Mouse (Mus musculus) ES-E14 (cell line): ENCODE data around the gene Tmem100. TPM values are rescaled to one million over a fixed set of nuclear protein-coding genes. Genes with fewer than 3 reads are reported as not detected.

Experiments
- DNase-seq: peaks from one replicate; pipeline ENCODE4 v3.0.0-alpha.2; 2013; ENCODE audit warnings: low read depth, low spot score
- H3K27ac ChIP-seq: 2 replicates; pipeline ENCODE4 v1.5.1; 2012; ENCODE audit warnings: low read depth, mild to moderate bottlenecking, low read length, moderate library complexity, mixed read lengths; ENCODE audit not compliant: poor library complexity, insufficient read depth, severe bottlenecking
- H3K36me3 ChIP-seq: 2 replicates; pipeline ENCODE4 v1.6.1; 2012; ENCODE audit warnings: mild to moderate bottlenecking, low read length, moderate library complexity, mixed read lengths; ENCODE audit not compliant: control insufficient read depth, poor library complexity, insufficient read depth, severe bottlenecking
- H3K4me1 ChIP-seq, 2 experiments: fragments of 150-350 bp in 1 of 2; sonication (generic) in 1 of 2; 2 replicates each; pipeline ENCODE4 v1.6.1; 2012; ENCODE audit warnings: low read length in 2 of 2, mild to moderate bottlenecking in 1 of 2, mixed read lengths in 1 of 2; ENCODE audit not compliant: control insufficient read depth in 2 of 2, insufficient read depth in 2 of 2, poor library complexity in 1 of 2
- H3K4me3 ChIP-seq, 2 experiments: fragments of 150-350 bp in 1 of 2; sonication (generic) in 1 of 2; 2 replicates each; pipeline ENCODE4 v1.5.1; 2012; ENCODE audit warnings: low read length in 2 of 2, low read depth in 1 of 2, mild to moderate bottlenecking in 1 of 2, mixed read lengths in 1 of 2; ENCODE audit not compliant: insufficient read depth in 1 of 2, poor library complexity in 1 of 2, severe bottlenecking in 1 of 2
- H3K9ac ChIP-seq: 2 replicates; pipeline ENCODE4 v1.6.1; 2012; ENCODE audit warnings: low read depth, mild to moderate bottlenecking, low read length, mixed read lengths; ENCODE audit not compliant: poor library complexity, insufficient read depth, severe bottlenecking
- H3K9me3 ChIP-seq: fragments of 150-350 bp; sonication (generic); 2 replicates; pipeline ENCODE4 v1.6.1; 2012; ENCODE audit warnings: low read depth, mild to moderate bottlenecking, low read length; ENCODE audit not compliant: control insufficient read depth, insufficient read depth
- CHD2 ChIP-seq: IDR thresholded peaks from 2 replicates; pipeline ENCODE4 v1.6.1; 2014; ENCODE audit warnings: mild to moderate bottlenecking, low read depth, low read length, inconsistent platforms
- HCFC1 ChIP-seq: IDR thresholded peaks from 2 replicates; pipeline ENCODE4 v1.6.1; 2012; ENCODE audit warnings: low read length, inconsistent platforms, borderline replicate concordance; ENCODE audit not compliant: insufficient read depth
- MAFK ChIP-seq: IDR thresholded peaks from 2 replicates; pipeline ENCODE4 v1.6.1; 2014; ENCODE audit warnings: mild to moderate bottlenecking, low read depth, low read length, inconsistent platforms; ENCODE audit not compliant: insufficient read depth
- ZC3H11A ChIP-seq: IDR thresholded peaks from 2 replicates; pipeline ENCODE4 v1.6.1; 2012; ENCODE audit warnings: low read depth, mild to moderate bottlenecking, inconsistent platforms, low read length, borderline replicate concordance
- ZNF384 ChIP-seq: IDR thresholded peaks from 2 replicates; pipeline ENCODE4 v1.6.1; 2012; ENCODE audit warnings: low read depth, low read length, inconsistent platforms
- in situ Hi-C, 2 experiments: fragments of 600-800 bp; cut with MboI; formaldehyde crosslinking; loops; one replicate each; pipeline ENCODE4 v1.15.1; 2025; ENCODE audit warnings: low sequenced_read_pairs in 2 of 2, inconsistent platforms in 1 of 2; ENCODE audit not compliant: unreplicated experiment in 2 of 2
- total RNA-seq: library from RNA; depleted of rRNA; stranded (reverse); fragments of 300-350 nt; gene quantifications from 2 replicates; pipeline ENCODE4 v1.2.3, GENCODE M21; 2012

The Tmem100 gene
- total RNA-seq, 1 experiment = 0.18 TPM

GRCm38 (mm10) chr11:89986516-89986915, 43.6 kb upstream of the Tmem100 start:
- TF ChIP-seq HCFC1 = no peak
- no peak overlapping the region for H3K9ac ChIP-seq
- in situ Hi-C loops = loop anchor here (5.0 to 25.0 kb wide), 2 partner anchors 176 to 181 kb away; no protein-coding TSS in a partner anchor

GRCm38 (mm10) chr11:89988936-89989589, 41.1 kb upstream of the Tmem100 start:
- no peak overlapping the region for H3K9ac ChIP-seq
- in situ Hi-C loops = loop anchor here (5.0 to 25.0 kb wide), 2 partner anchors 173 to 178 kb away; no protein-coding TSS in a partner anchor
- no peaks in the 10 kb centered on the region for H3K9me3 ChIP-seq
- H3K4me3 ChIP-seq = no peak overlapping the region
- DNase-seq = no peak
- H3K4me1 ChIP-seq = no peaks in the 10 kb centered on the region
- TF ChIP-seq CHD2 = no peak
- TF ChIP-seq MAFK = no peak
- TF ChIP-seq HCFC1 = no peak
- peak; percentile 80 for TF ChIP-seq ZNF384
- no peak for TF ChIP-seq ZC3H11A
- no peak overlapping the region for H3K27ac ChIP-seq
- H3K36me3 ChIP-seq = no peaks in the 10 kb centered on the region

More at GRCm38 (mm10) chr11:89986516-89986915, 43.6 kb upstream of the Tmem100 start:
- H3K4me3 ChIP-seq = no peak overlapping the region
- H3K36me3 ChIP-seq = no peaks in the 10 kb centered on the region
- no peak overlapping the region for H3K27ac ChIP-seq
- no peak for DNase-seq
- no peaks in the 10 kb centered on the region for H3K4me1 ChIP-seq
- H3K9me3 ChIP-seq = no peaks in the 10 kb centered on the region

GRCm38 (mm10) chr11:89991661-89992060, 38.5 kb upstream of the Tmem100 start:
- Histone ChIP-seq H3K36me3 (no peaks in the 10 kb centered on the region), H3K4me3 (no peak overlapping the region), H3K4me1 (0 out of 4 replicates have a peak, but pooled peaks cover 0 to 2% of the 10 kb centered on the region in 2 experiments), H3K9me3 (no peaks in the 10 kb centered on the region), H3K27ac (no peak overlapping the region), H3K9ac (no peak overlapping the region)
- no peak for DNase-seq
- TF ChIP-seq HCFC1 = no peak
- no peak for TF ChIP-seq CHD2
- no peak for TF ChIP-seq ZC3H11A
- TF ChIP-seq ZNF384 = no peak
- TF ChIP-seq MAFK = no peak
- in situ Hi-C loops = loop anchor here in 1 of 2 experiments (25.0 kb wide), 1 partner anchor 171 kb away; no protein-coding TSS in a partner anchor

- Histone ChIP-seq H3K27ac (no peak overlapping the region), H3K9ac (no peak overlapping the region), H3K9me3 (no peaks in the 10 kb centered on the region), H3K36me3 (no peaks in the 10 kb centered on the region), H3K4me1 (0 out of 4 replicates have a peak, but pooled peaks cover 0 to 2% of the 10 kb centered on the region in 2 experiments), H3K4me3 (no peak overlapping the region)
- in situ Hi-C loops = loop anchor here in 1 of 2 experiments (25.0 kb wide), 1 partner anchor 168 kb away; no protein-coding TSS in a partner anchor
- DNase-seq = no peak
- TF ChIP-seq MAFK (no peak), ZNF384 (no peak), HCFC1 (no peak), CHD2 (no peak), ZC3H11A (no peak)
Measured at GRCm38 (mm10) chr11:89994706-89995105, 35.4 kb upstream of the Tmem100 start.

GRCm38 (mm10) chr11:89995596-89995995, 34.6 kb upstream of the Tmem100 start:
- Histone ChIP-seq H3K4me3 (no peak overlapping the region), H3K9me3 (no peaks in the 10 kb centered on the region), H3K36me3 (no peaks in the 10 kb centered on the region), H3K9ac (no peak overlapping the region), H3K4me1 (0 out of 4 replicates have a peak, but pooled peaks cover 0 to 2% of the 10 kb centered on the region in 2 experiments), H3K27ac (no peak overlapping the region)
- TF ChIP-seq ZC3H11A (no peak), HCFC1 (no peak), ZNF384 (no peak), MAFK (no peak), CHD2 (no peak)
- in situ Hi-C loops = loop anchor here in 1 of 2 experiments (25.0 kb wide), 1 partner anchor 167 kb away; no protein-coding TSS in a partner anchor
- no peak for DNase-seq
